Comparison of ENCODE assay signal across 9 mouse cellular contexts in the genomic region with DNA sequence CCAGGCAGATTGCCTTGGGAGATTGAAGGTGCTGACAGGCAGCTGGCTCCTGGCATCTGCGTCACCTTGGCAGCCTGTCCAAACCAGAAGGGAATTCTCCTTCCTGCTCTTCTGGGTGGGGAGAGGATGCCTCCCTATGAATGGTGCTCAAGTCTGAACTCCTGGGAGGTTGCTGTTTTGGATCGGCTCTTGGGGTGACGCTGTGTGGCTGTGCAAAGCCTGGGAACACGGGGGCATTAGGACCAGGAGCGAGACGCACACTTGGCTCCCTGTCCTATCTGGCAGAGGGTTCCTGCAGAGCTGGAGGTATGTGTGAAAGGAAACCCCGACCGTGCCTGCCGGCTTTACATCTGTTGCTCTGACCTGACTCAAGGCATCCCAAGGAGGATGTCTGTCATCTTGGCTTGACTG. TPM values are rescaled to one million over a fixed set of nuclear protein-coding genes. Genes with fewer than 3 reads are reported as not detected.
DNase-seq lines count a peak whose midpoint lies in the region; ATAC-seq lines count a peak whose summit lies in the region.
"Had no signal": no experiment of that assay in that cellular context is flagged by ENCODE, and none has a peak within 500 bp of the region (broad histone marks: within the 10 kb centered on the region; RNA-seq: fewer than 3 reads in every experiment).

A gene (plus strand): TSS at position 309 of the 411 bp plus-strand sequence.

- H3K9me3 ChIP-seq in embryonic facial prominence, embryonic 10.5 days = no peaks in the 10 kb centered on the region
- no peaks in the 10 kb centered on the region for H3K9me3 ChIP-seq in heart, embryonic 11.5 days (replicated peaks; ENCODE audit: control insufficient read depth, low read length)
- no peaks in the 10 kb centered on the region for H3K9me3 ChIP-seq in neural tube, embryonic 14.5 days (ENCODE audit: control insufficient read depth, low read length)
- no peaks in the 10 kb centered on the region for H3K9me3 ChIP-seq in liver, embryonic 12.5 days (replicated peaks)
- H3K9me3 ChIP-seq: midbrain, embryonic 12.5 days had no signal

- DNase-seq in 3T3-L1 (ENCODE audit: low read depth, low spot score) (peak; percentile 87), NIH3T3 (ENCODE audit: low read depth) (peak; percentile 88)
- peak; percentile 17 for DNase-seq in embryonic facial prominence, embryonic 10.5 days (ENCODE audit: low spot score)
- DNase-seq in kidney, postnatal 14 days = peak; percentile 33
- no peak for DNase-seq in right cerebral cortex, adult 2 months (ENCODE audit: low spot score in 2 of 2)

- H3K27me3 ChIP-seq in embryonic facial prominence, embryonic 10.5 days (replicated peaks; ENCODE audit: low read depth, poor library complexity, severe bottlenecking) = peaks cover 19% of the 10 kb centered on the region
- 0 out of 2 replicates have a peak, but pooled peaks cover 9% of the 10 kb centered on the region for H3K27me3 ChIP-seq in heart, embryonic 11.5 days (ENCODE audit: control insufficient read depth, insufficient read depth, low read length)
- no peaks in the 10 kb centered on the region for H3K27me3 ChIP-seq in neural tube, embryonic 14.5 days (ENCODE audit: control insufficient read depth, insufficient read depth, low read length)
- peaks cover 53% of the 10 kb centered on the region for H3K27me3 ChIP-seq in liver, embryonic 12.5 days (replicated peaks)

- WGBS in embryonic facial prominence, embryonic 10.5 days = 22% methylated on average over 9 of the region's 9 CpGs
- 4% methylated on average over 9 of the region's 9 CpGs for WGBS in heart, embryonic 11.5 days (ENCODE audit: insufficient replicate concordance)
- 17% methylated on average over 9 of the region's 9 CpGs for WGBS in neural tube, embryonic 14.5 days
- WGBS in liver, embryonic 12.5 days (ENCODE audit: insufficient replicate concordance) = 13% methylated on average over 9 of the region's 9 CpGs

- H3K4me1 ChIP-seq in embryonic facial prominence, embryonic 10.5 days = peaks cover 35% of the 10 kb centered on the region
- peaks cover 15% of the 10 kb centered on the region for H3K4me1 ChIP-seq in heart, embryonic 11.5 days (ENCODE audit: control insufficient read depth, insufficient read depth, low read length)
- H3K4me1 ChIP-seq in neural tube, embryonic 14.5 days (ENCODE audit: control insufficient read depth, insufficient read depth, low read length) = 0 out of 2 replicates have a peak, but pooled peaks cover 3% of the 10 kb centered on the region
- H3K4me1 ChIP-seq in liver, embryonic 12.5 days = 0 out of 2 replicates have a peak, but pooled peaks cover 14% of the 10 kb centered on the region

- H3K4me2 ChIP-seq in heart, embryonic 11.5 days = peak within 1 kb of the TSS; percentile 52
- H3K4me2 ChIP-seq in neural tube, embryonic 14.5 days (ENCODE audit: low read depth, low read length) = peak within 1 kb of the TSS; percentile 8; the same call in 1 of the 2 replicates
- no peak within 1 kb of the TSS for H3K4me2 ChIP-seq in liver, embryonic 12.5 days
- H3K4me2 ChIP-seq: midbrain, embryonic 12.5 days had no signal

- 0 out of 2 replicates have a peak within 1 kb of the TSS, but pooled peaks have one; percentile 58 for H3K9ac ChIP-seq in heart, embryonic 11.5 days (ENCODE audit: low read depth, low read length)
- no peak within 1 kb of the TSS for H3K9ac ChIP-seq in neural tube, embryonic 14.5 days (replicated peaks; ENCODE audit: low read depth, low read length)
- H3K9ac ChIP-seq in liver, embryonic 12.5 days = no peak within 1 kb of the TSS
- H3K9ac ChIP-seq: midbrain, embryonic 12.5 days had no signal

- ATAC-seq in heart, embryonic 11.5 days (replicated peaks; ENCODE audit: insufficient number of reproducible peaks, low FRiP score, low TSS enrichment) = no peak
- no peak for ATAC-seq in neural tube, embryonic 14.5 days (ENCODE audit: low read depth)
- no peak for ATAC-seq in liver, embryonic 12.5 days

- H3K27ac ChIP-seq in embryonic facial prominence, embryonic 10.5 days (replicated peaks) = peak within 1 kb of the TSS; percentile 42; the same call in 1 of the 2 replicates
- H3K27ac ChIP-seq in heart, embryonic 11.5 days (ENCODE audit: low read depth, low read length) = no peak within 1 kb of the TSS
- H3K27ac ChIP-seq in neural tube, embryonic 14.5 days (ENCODE audit: low read depth, low read length) = no peak within 1 kb of the TSS
- no peak within 1 kb of the TSS for H3K27ac ChIP-seq in liver, embryonic 12.5 days
- H3K27ac ChIP-seq: midbrain, embryonic 12.5 days had no signal

- H3K4me3 ChIP-seq in embryonic facial prominence, embryonic 10.5 days = no peak within 1 kb of the TSS
- peak within 1 kb of the TSS; percentile 15 for H3K4me3 ChIP-seq in heart, embryonic 11.5 days (ENCODE audit: low read depth, low read length)
- H3K4me3 ChIP-seq in neural tube, embryonic 14.5 days (ENCODE audit: low read depth, low read length) = no peak within 1 kb of the TSS
- H3K4me3 ChIP-seq in liver, embryonic 12.5 days = no peak within 1 kb of the TSS
- H3K4me3 ChIP-seq: midbrain, embryonic 12.5 days had no signal

- no peaks in the 10 kb centered on the region for H3K36me3 ChIP-seq in embryonic facial prominence, embryonic 10.5 days (replicated peaks)
- no peaks in the 10 kb centered on the region for H3K36me3 ChIP-seq in heart, embryonic 11.5 days (ENCODE audit: control insufficient read depth, insufficient read depth, low read length)
- no peaks in the 10 kb centered on the region for H3K36me3 ChIP-seq in neural tube, embryonic 14.5 days (ENCODE audit: control insufficient read depth, insufficient read depth, low read length)
- no peaks in the 10 kb centered on the region for H3K36me3 ChIP-seq in liver, embryonic 12.5 days
- H3K36me3 ChIP-seq: midbrain, embryonic 12.5 days had no signal

RNA-seq across cellular contexts. Expression of the gene that starts here (rescaled TPM):
- 0.04 and 0.15 TPM in 2 replicates for polyA plus RNA-seq in embryonic facial prominence, embryonic 10.5 days (2016; fragmentation: Nextera tagmentation; extraction: Ambion mirVana)
- polyA plus RNA-seq in heart, embryonic 11.5 days (2014; fragmentation: Nextera tagmentation; extraction: Ambion mirVana) = 0.15 and 0.19 TPM in 2 replicates
- polyA plus RNA-seq in neural tube, embryonic 14.5 days (2014; fragmentation: Nextera tagmentation; extraction: Ambion mirVana) = 0.21 and 0.29 TPM in 2 replicates
- 0.02 TPM in 1 of 2 replicates, not detected in the other for polyA plus RNA-seq in liver, embryonic 12.5 days (2016; fragmentation: Nextera tagmentation; extraction: Ambion mirVana)

Comparison
In these comparisons a context has a peak if more than half of its experiments do, and no peak if none do; other contexts are left out.
1. Peak in DNase-seq and H3K27ac ChIP-seq in embryonic facial prominence, embryonic 10.5 days; RNA of the gene not detected or under 1 TPM.
2. DNase-seq: peak in 3T3-L1 (single experiment), NIH3T3 (single experiment) and kidney, postnatal 14 days (single experiment); none in right cerebral cortex, adult 2 months (0 of 2).